Mouse (Mus musculus) gastrocnemius, postnatal 25 days (tissue): ENCODE results near the gene Olfr987. TPM values are rescaled to one million over a fixed set of nuclear protein-coding genes. Genes with fewer than 3 reads are reported as not detected.
A peak's percentile ranks its signal among the peaks of the same experiment; 100 is the strongest.
"Not testable (repeated sequence)": the region's sequence is repeated elsewhere in the genome, so short reads cannot be mapped to it uniquely, and the experiment has no call there.

Experiments
- DNase-seq: peaks from one replicate; pipeline ENCODE4 v3.0.0; 2022
- long read RNA-seq, 2 experiments: library from polyadenylated mRNA; stranded (forward); transcript quantifications; one replicate each; pipeline ENCODE4 v2.0.0; 2021
- total RNA-seq, 2 experiments: library from RNA; stranded (reverse); gene quantifications; 1 replicate in 1 of 2; 2 replicates in 1 of 2; pipeline ENCODE4 v1.2.3; 2021

Gene Olfr987
- total RNA-seq = not detected
- long read RNA-seq, experiment 1 = 0 reads
- long read RNA-seq, experiment 2 = 0 reads

- DNase-seq = not testable (repeated sequence)
Observed at GRCm38 (mm10) chr2:85339215-85339614, at the start of gene Olfr987. Gene Olfr987 (minus strand): TSS chr2:85339315.

GRCm38 (mm10) chr2:85363127-85363526 is 24.0 kb upstream of the Olfr987 start, which contains the start of gene Olfr988:
Gene Olfr988 (minus strand): TSS chr2:85363227.
- not testable (repeated sequence) for DNase-seq

DNA sequence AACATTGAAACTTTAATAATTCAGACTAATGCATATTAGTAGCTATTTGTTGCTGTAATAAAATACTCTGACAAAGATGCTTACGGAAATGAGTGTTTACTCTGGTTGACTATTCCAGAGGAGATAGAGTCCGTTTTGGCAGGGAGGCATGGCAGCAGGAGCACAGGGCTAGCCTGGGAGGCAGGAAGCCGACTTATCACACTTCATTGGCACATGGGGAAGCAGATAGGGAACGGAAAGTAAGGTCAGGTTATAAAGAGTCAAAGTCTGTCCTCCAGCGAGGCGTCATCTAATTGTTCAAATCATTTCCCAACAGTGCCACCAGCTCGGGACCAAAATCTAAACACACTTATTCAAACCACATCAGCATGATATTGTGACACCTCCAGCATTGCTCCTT is 857 bp upstream of the Olfr987 start:
- no peak for DNase-seq

DNA sequence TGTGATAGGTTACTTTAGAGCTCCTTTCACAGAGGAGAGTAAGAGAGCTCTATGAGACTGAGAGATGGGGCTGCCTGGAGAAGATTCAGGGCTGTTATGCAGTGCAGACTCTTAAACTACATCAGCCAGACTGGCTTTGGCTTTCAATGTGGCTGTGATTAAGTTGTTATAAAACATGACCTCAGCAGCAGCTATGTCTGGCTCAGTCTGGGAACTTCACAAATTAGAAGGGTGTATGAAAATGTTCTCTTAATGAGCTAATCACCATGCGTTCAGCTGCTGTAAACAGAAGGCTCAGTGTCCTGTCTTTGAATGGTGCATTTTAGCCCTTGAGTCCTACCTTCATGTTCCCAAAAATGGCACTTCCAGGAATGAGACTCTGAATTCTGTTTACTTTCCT is 20.0 kb downstream of the Olfr987 start:
- no peak for DNase-seq

GRCm38 (mm10) chr2:85285406-85285805 is 53.7 kb downstream of the Olfr987 start:
- DNase-seq = no peak

DNA sequence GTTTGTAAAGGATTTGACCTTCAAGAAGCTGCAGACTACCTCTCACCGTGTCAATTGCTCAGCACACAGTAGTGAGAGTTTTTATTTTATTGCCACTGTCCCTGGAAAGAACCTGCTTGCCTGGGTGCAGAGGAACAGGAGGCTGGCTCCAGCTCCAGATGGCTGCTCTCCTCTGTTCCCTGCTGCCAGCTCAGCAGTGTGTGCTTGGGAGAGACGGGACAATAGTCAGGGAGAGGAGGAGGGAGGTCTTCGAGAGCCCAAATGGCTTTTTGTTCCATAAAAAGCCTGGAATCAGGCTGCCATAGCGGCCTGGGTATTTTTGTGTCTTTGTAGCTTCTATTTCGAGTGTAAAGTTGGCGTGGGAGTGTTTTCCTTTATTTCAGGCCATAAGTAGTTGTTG is 54.5 kb downstream of the Olfr987 start:
- DNase-seq = no peak

DNA sequence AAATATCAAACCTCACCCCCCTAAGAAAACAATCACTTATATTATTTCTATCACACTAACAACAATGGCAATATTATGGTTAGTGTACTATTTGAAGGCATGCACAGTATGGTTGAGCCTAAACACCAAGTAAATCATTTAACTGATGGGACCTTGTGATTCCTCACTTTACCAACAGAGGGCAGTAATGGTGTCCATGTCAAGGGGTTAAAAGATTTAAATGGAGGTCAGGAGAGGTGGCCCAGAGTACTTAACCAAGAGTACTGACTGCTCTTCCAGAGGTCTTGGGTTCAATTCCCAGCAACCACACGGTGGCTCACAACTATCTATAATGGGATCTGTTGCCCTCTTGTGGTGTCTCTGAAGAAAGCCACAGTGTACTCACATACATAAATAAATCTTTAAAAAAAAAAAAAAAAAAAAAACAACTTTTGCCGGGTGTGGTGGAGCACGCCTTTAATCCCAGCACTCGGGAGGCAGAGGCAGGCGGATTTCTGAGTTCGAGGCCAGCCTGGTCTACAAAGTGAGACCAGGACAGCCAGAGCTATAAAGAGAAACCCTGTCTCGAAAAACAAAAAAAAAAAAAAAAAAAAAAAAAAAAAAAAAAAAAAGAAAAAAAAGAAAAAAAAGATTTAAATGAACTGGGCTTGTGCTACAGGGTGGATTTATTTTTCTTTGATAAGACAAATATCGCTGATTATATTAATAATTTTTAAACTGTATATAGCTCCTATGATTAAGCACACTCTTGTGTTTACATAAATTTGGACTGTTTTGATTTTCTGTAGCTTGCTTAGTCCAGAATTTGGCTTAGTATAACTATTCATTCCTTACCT is 55.3 kb downstream of the Olfr987 start:
- no peak for DNase-seq

DNA sequence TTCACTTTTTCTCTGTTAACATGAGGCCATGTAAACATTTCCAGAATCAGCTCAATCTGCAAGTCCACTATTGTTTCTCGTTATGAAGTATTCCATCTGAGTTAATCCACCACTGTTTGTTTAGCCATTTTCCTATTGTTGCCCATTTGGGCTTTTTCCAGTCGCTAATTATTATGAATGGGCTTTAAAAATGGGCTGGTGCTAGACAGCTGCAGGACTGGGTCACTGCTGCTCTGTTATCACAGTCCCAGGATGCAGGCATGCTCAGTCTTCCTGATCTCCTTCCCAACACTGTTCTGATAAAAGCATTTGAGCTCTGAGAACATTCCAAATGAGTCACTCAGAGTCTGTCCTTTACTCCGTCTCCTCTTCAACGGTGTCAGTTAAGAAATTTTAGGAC is 58.1 kb downstream of the Olfr987 start:
- DNase-seq = peak; percentile 9

Other genes with a start within 250 kb of the Olfr987 start
- 10 to 100 TPM; 13.7 to 16.9 TPM for gene Aplnr, start 203.1 kb downstream of the Olfr987 start, total RNA-seq
- gene Lrrc55, start 142.1 kb downstream of the Olfr987 start, total RNA-seq = 1 to 10 TPM in 1 of 2 experiments, under 1 TPM in 1; 0.59 to 1.8 TPM
- gene Olfr988, start 23.9 kb upstream of the Olfr987 start, total RNA-seq = not detected
- not detected for gene Olfr992, start 70.2 kb upstream of the Olfr987 start, total RNA-seq
- gene Olfr993, start 75.6 kb upstream of the Olfr987 start, total RNA-seq = not detected
- not detected for gene Olfr994, start 97.1 kb upstream of the Olfr987 start, total RNA-seq
- gene Olfr995, start 104.3 kb upstream of the Olfr987 start, total RNA-seq = not detected
- gene 4833423E24Rik, start 179.7 kb upstream of the Olfr987 start, total RNA-seq = not detected
- gene Olfr996, start 239.9 kb upstream of the Olfr987 start, total RNA-seq = not detected
- not detected for gene Olfr998, start 249.6 kb upstream of the Olfr987 start, total RNA-seq